Mouse (Mus musculus): ENCODE measurements around the gene Nup205. TPM values are rescaled to one million over a fixed set of nuclear protein-coding genes. Genes with fewer than 3 reads are reported as not detected.

Gene Nup205
- 10 to 100 TPM; 63.0 to 67.6 TPM for total RNA-seq (2023)

DNA sequence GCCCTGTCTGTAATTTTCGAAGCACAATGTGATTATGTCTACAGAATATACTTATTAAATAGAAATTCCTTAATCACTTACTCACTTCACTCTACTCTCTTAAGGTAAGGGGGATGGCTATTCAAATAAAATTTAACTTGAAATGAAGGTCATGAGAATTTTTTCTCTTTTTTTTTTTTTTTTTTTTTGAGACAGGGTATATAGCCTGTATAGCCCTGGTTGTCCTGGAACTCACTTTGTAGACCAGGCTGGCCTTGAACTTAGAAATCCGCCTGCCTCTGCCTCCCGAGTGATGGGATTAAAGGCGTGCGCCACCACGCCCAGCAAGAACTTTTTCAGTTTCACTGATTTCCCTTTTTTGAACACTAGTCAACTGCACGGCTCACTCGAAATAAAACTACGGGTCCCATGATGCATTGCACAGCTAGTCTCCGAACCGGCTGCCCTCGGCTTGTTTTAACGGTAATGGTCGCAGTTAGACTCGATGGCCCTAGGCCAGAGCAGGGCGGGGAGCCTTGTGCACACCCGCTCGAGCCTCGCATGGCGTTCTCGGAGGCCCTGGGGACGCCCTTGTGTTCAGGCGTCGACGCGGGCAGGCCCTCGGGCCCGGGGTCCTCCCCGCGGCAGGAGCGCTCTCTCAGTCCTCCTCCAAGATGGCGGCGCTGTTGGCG, at the start of gene Nup205:
Gene Nup205, plus strand, starts transcription at position 443 of the 671 bp plus-strand sequence.

DNA sequence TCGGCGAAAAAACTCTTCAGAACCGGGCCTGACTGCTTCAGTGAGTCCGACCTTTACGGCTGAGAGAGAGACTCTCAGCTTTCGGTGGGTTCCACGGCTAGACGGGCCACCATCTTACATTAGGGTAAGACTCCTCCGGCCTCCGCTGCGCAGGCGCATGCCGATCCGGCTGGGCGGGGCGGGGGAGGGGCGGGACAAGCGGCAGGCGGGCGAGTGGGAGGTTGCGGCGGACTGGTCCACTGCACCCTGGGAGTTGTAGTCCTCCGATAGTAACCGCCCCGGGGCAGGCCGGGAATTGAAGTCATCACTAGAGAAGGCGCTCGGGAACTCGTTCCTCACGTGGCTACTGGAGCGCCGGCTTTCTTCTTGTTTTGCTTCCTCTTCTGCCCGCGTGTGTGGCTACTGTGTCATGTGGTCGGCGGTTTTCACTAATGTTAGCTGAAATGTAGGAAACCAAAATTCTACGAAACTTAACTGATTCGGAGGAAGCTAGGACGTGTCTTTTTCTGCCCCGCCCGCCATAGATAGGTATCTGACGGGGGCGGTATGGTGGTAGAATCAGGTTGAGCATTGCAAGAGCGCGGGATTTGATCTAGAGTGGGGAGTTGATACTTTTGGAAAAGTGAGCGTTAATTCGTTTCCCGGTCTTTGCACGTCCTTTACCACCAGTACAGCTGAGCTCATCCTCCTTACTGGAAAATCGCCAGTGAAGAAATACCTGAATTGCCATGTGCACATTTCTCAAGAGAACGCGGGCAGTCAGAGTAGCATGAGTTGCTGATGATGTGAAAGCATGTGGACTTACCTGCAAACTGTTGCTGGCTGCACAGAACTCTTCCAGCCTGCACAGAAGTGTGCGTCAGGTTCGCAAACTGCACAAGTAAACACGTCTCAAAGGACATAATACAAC, 43.4 kb upstream of the Nup205 start, which contains the start of gene Cnot4:
Gene Cnot4, minus strand, starts transcription at position 146 of the 910 bp plus-strand sequence.

Other genes with a start within 250 kb of the Nup205 start
- under 1 TPM in 1 of 2 experiments, not detected in 1; 0.23 TPM for gene Slc23a4, start 189.0 kb upstream of the Nup205 start, total RNA-seq (2023)
- gene Cnot4, start 43.7 kb upstream of the Nup205 start, total RNA-seq (2023): 10 to 100 TPM; 50.2 to 62.8 TPM
- gene Slc13a4, start 130.7 kb downstream of the Nup205 start, total RNA-seq (2023): not detected
- gene Fam180a, start 148.7 kb downstream of the Nup205 start, total RNA-seq (2023): not detected